Mouse (Mus musculus) left cerebral cortex, postnatal 10 days (tissue): ENCODE data around the gene Psme4. TPM values are rescaled to one million over a fixed set of nuclear protein-coding genes. Genes with fewer than 3 reads are reported as not detected.

ENCODE experiments used
- DNase-seq, 2 experiments: peaks; one replicate each; pipeline ENCODE4 v3.0.0; 2021 to 2022; ENCODE audit warnings: low spot score in 2 of 2, mixed read lengths in 1 of 2; ENCODE audit errors: extremely low spot score in 1 of 2
- intact Hi-C: fragments of 180-260 bp; cut with DNase I; formaldehyde crosslinking; loops from one replicate; pipeline ENCODE4 v1.15.1; 2025
- total RNA-seq, 2 experiments: library from RNA; stranded (reverse); gene quantifications; 2 replicates each; pipeline ENCODE4 v1.2.3; 2021

The Psme4 gene
- total RNA-seq, 2 experiments from 2014 or later, result 54.5 to 55.2 TPM

- intact Hi-C loops, result no loop called here
- DNase-seq, result no peak
Observed at GRCm38 (mm10) chr11:30920641-30921040, 149.1 kb downstream of the Psme4 start.

GRCm38 (mm10) chr11:30923283-30923682 is 151.8 kb downstream of the Psme4 start:
- no peak for DNase-seq
- intact Hi-C loops, result no loop called here

GRCm38 (mm10) chr11:30928079-30928478 is 156.6 kb downstream of the Psme4 start:
- intact Hi-C loops, result no loop called here
- DNase-seq, result no peak

GRCm38 (mm10) chr11:30928498-30928897 is 157.0 kb downstream of the Psme4 start:
- intact Hi-C loops, result no loop called here
- DNase-seq, result no peak

Other genes starting within 250 kb of the Psme4 start
- gene Acyp2, start 122.1 kb upstream of the Psme4 start, total RNA-seq, result 10 to 100 TPM; 23.8 to 26.4 TPM
- 1 to 10 TPM; 8.1 to 8.4 TPM for gene Gpr75, start 113.6 kb downstream of the Psme4 start, total RNA-seq
- 10 to 100 TPM; 14.2 to 16.2 TPM for gene Asb3, start 113.7 kb downstream of the Psme4 start, total RNA-seq
- gene Erlec1, start 182.6 kb downstream of the Psme4 start, total RNA-seq, result 10 to 100 TPM; 49.8 to 54.5 TPM
- gene Chac2, start 214.6 kb downstream of the Psme4 start, total RNA-seq, result 10 to 100 TPM; 15.4 to 16.4 TPM